Mouse (Mus musculus): ENCODE data around the gene Myo6.
"Not testable (repeated sequence)": the region's sequence is repeated elsewhere in the genome, so short reads cannot be mapped to it uniquely, and the experiment has no call there.

Myo6 gene

GRCm38 (mm10) chr9:80306853-80307252 lies 142.0 kb downstream of the Myo6 start:
- no peak for DNase-seq

DNA sequence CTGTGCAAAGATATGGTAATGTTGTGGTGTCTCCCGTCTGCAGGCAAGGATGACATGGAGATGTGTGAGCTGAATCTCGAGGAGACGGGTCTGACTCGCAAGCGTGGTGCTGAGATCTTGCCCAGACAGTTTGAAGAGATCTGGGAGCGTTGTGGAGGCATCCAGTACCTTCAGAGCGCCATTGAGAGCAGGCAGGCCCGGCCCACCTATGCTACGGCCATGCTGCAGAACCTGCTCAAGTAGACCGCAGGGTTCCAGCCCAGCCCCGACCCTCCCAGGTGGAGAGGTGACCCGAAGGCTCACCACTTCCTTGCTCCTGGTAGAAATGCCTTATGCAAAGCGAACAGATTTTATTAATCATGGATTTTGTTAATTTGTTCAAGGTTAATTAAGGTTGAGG lies 142.8 kb downstream of the Myo6 start:
- DNase-seq = no peak

GRCm38 (mm10) chr9:80313610-80314009 lies 148.8 kb downstream of the Myo6 start:
- no peak for DNase-seq

DNA sequence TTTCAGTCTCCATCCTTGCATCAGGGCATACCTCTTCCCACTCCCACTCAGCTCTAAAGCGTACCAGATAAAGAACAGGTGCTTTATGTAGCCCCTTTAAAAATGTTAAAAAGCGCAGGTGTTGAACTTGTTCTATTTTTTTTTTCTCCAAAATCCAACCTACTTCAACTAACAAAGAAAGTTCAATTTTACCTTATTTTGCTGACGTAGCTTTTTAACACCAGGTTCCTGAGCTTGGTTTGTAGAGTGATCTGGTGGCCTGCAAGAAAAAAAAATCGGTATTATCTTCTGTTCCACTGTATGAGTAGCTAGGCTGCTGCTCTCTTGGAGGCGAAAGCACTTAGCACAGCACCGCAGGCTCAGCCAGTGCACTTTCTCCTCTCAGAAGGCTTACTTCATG lies 151.1 kb downstream of the Myo6 start:
- no peak for DNase-seq

- no peak for DNase-seq
Measured at GRCm38 (mm10) chr9:80318027-80318426, 153.2 kb downstream of the Myo6 start.

- DNase-seq = not testable (repeated sequence)
Measured at GRCm38 (mm10) chr9:80321051-80321887, 156.4 kb downstream of the Myo6 start.

- DNase-seq = peak in 1 of 2 experiments; percentile 10
Measured at GRCm38 (mm10) chr9:80332153-80332552, 167.3 kb downstream of the Myo6 start.

- no peak for DNase-seq
Measured at GRCm38 (mm10) chr9:80333466-80333865, 168.6 kb downstream of the Myo6 start.

- no peak for DNase-seq
Measured at GRCm38 (mm10) chr9:80333998-80334605, 169.3 kb downstream of the Myo6 start.

DNA sequence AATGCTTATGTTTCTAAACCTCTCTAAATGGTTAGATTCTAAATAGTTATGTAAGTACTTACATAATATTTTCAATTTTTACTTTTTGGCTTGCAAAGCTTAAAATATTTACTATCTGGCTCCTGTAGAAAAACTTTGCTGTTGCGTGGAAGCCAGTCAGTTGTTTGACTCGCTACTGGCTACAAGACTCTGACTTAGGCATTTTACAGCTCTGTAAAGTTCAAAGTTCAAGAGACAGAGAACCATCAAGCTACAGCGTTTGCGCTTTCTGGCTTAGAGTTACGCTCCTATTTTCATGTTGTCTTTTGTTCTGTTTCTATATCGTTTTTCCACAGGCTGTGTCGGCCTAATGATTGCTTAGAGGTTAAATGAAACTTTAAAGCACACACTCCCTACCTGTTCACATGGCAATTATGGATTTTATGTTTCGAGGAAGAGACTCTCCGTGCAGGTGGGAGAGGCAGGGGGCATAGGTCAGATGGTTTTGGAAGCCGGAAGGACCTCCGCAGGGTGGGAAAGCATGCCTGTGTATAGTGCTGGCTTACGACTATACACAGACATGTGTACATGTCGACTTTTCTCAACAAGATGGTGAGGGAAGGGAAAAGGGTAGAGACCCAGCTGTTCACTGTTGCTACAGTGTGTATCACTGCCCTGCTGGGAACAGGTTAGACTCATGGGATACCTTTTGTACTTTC lies 171.0 kb downstream of the Myo6 start:
- no peak for DNase-seq

DNA sequence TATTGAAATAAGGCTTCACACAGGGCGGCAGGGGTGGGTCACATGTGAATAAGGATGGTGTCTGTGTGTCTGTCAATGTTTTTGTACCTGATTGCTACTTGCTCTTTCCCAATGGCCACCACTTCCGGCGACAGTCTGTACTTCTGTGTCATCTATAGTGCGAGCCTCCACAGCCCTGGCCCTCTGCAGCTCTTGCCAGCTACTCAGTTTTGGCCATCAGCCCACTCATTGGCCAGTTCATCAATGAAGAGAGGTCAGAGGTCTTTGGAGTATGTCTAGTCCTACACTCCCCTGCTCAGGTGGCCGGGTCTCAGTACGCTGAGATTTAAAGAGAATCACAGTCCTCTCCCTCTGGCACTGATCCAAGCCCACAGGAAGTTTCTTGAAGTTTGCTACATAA lies 173.2 kb downstream of the Myo6 start:
- no peak for DNase-seq

DNA sequence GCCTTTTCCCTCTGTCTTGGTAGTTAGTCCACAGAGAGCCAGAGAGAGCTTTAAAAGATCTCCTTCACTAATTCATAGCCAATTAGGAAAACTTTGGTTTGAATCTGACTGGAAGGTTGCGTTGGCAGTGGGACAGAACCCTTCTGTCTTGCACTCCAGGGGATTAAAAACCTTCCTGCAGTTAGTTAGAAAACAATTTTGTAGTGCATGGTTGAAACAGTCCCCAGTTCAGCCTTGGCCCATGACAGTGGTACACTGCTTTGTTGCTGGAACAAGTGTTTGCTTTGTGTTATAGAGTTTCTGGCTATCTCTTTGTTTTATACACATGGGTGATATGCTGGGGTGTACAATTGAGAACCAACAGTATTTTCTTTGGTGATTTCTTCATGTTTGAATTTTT lies 176.1 kb downstream of the Myo6 start:
- DNase-seq = no peak

DNA sequence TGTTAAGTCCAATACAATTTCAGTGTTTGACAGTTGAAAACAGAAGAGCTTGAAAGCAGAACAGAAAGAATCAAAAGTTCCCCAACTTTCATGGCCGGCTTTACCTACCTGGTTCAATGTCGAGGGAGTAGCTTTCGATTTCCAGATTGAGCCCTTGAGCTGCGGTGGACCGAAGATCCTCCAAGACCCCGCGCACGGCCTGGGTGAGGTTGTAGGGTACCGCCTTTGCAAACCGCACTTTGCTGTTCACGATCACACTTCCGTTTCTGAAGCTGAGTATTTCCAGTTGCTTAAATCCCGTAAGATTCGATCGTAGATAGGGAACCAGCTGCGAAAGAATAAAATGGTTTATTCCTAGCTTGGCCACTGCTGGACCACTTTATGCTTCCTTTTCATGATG lies 176.9 kb downstream of the Myo6 start:
- DNase-seq = no peak

- no peak for DNase-seq
Measured at GRCm38 (mm10) chr9:80342520-80342919, 177.7 kb downstream of the Myo6 start.

DNA sequence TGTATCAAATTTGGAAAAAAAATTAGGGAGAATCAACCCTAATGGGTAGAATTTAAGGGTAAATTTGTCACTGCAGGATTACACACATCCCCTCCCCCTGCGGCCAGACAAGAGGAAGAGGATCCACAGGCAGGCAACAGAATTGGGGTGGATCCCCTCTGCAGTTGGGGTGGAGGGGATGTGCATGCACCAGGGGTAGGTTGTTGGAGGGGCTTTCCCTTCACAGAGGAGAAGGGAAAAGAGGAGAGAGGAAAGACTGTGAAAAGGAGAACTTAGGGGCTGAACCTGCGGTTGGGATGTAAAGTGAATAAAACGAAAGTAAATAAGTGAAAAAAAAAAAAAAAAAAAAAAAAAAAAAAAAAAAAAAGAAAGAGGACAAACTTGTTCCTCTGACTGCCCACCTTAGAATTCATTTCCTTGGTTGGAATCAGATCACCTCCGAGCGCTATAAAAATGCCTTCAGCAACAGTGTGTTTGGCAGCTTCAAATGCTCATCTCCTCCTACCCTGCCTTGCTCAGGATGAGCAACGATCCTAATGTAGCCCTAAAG lies 179.7 kb downstream of the Myo6 start:
- DNase-seq = no peak

DNA sequence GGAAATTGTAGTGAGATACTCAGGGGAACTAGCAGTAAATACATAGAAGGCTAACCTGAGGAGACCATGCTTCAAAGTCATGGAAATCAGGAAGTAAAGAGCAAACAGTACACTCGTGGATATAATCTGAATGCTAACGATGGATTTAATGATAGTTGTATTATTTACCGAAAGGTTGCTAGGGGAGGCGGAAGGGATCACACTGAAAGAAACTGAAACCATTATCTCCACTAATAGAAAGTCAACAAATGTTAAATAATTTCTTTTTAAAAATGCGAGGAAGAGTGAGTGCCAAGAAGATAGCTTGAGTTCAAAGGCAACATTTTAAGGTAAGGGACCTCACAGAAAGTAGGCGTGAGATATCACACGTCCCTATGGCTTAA lies 186.5 kb downstream of the Myo6 start:
- DNase-seq = no peak

- no peak for DNase-seq
Measured at GRCm38 (mm10) chr9:80351678-80352331, 187.0 kb downstream of the Myo6 start.

DNA sequence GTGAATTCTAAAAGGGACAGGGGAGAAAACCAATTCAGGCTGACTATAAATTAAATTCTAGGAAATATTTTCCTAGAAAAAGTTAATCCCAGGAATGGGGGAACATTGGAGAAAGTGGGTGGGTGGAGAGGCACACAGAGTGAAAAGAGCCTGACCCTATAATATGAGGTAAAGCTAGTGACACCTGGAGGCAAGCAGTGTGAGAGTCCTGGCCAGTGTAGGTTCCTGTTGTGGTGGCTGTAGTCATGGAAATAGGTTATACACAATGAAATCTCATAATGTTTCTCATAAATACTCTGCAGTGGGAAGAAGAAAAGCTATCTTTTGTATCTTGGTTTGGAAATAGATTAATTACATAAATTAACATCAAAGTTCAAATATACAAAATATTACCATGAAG lies 195.2 kb downstream of the Myo6 start:
- DNase-seq = no peak
